Mouse (Mus musculus) left cerebral cortex, adult 18-20 months (tissue): ENCODE measurements around the gene Casz1. TPM values are rescaled to one million over a fixed set of nuclear protein-coding genes. Genes with fewer than 3 reads are reported as not detected.

Experiments used
- total RNA-seq, 2 experiments: library from RNA; stranded (reverse); gene quantifications; 2 replicates each; pipeline ENCODE4 v1.2.3; 2021

Gene Casz1
- total RNA-seq, 2 experiments from 2014 or later: 1.2 to 1.4 TPM

Other genes with a start within 250 kb of the Casz1 start
- gene Exosc10, start 246.0 kb upstream of the Casz1 start, total RNA-seq: 10 to 100 TPM; 47.1 to 47.2 TPM
- 10 to 100 TPM; 72.1 to 77.0 TPM for gene Srm, start 212.9 kb upstream of the Casz1 start, total RNA-seq
- 1 to 10 TPM; 1.7 to 2.6 TPM for gene Masp2, start 201.9 kb upstream of the Casz1 start, total RNA-seq
- gene Tardbp, start 177.4 kb upstream of the Casz1 start, total RNA-seq: 100 to 1,000 TPM; 214 to 220 TPM
- not detected for gene Gm572, start 161.1 kb upstream of the Casz1 start, total RNA-seq